Mouse (Mus musculus) left cerebral cortex, postnatal 14 days (tissue): Measurements from ENCODE around the gene Zscan26. TPM values are rescaled to one million over a fixed set of nuclear protein-coding genes. Genes with fewer than 3 reads are reported as not detected.

Source experiments
- DNase-seq, 2 experiments: peaks; one replicate each; pipeline ENCODE4 v3.0.0; 2021 to 2022; ENCODE audit warnings: low spot score in 2 of 2, mixed read lengths in 1 of 2
- intact Hi-C: fragments of 180-260 bp; cut with DNase I; formaldehyde crosslinking; loops from one replicate; pipeline ENCODE4 v1.15.1; 2025
- total RNA-seq, 2 experiments: library from RNA; stranded (reverse); gene quantifications; 2 replicates each; pipeline ENCODE4 v1.2.3; 2021

Gene Zscan26
- total RNA-seq, 2 experiments from 2014 or later = 33.9 to 39.7 TPM

DNA sequence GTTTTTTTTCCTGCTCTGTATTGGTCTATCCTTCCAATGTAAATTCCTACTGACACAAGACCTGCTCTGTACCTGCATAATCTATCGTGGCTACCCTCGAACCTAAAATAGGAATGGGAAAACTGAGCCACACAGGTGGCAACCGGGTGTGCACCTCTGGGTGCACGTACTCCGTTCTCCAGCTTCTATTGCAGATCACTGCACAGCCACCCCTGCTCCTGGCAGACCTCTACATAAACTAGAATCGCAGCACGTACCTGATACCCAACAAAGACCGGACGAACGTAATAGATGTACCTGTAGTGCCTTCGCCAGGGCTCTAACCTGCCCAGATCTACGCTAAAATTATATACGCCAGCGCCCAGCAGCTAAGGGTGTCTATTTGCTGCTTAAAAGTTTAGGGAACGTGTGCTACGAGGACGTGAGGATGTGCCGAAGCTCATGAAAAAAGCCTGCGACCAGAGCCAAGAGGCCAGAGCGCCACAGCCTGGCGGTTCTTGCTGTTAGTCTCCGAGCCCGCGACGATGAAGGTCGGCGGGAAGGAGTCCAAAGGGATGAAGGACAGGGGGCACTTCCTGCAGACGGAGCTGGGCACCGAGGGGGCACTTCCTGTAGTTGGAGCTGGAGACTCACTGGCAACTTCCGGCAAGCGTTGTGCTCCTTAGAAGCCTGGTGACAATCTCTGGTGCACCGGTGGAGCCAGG, 12.9 kb downstream of the Zscan26 start, which contains the start of gene Pgbd1:
Pgbd1 (minus strand) TSS at position 556 of the 704 bp plus-strand sequence.
- intact Hi-C loops = no loop called here
- peak; percentile 70 to 80 for DNase-seq

DNA sequence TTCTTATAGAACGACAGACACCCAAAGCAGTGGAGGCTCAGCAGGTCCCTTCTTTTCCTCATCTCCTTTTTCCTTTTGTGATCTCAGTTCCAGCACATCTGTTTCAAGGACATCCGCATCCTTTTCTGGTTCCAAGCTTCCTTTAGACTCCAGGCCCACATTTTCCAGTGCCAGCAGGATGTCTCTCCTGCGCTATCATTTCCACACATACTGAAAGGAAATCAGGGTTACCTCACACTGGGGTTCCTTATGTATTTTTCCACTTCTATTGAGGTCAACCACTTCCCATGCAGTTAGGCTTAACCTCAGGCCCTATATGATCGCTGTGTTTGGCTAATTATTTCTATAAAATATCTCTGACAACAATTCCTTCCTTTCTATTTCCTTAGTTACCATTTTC, 18.1 kb downstream of the Zscan26 start:
- intact Hi-C loops = no loop called here
- DNase-seq = no peak

DNA sequence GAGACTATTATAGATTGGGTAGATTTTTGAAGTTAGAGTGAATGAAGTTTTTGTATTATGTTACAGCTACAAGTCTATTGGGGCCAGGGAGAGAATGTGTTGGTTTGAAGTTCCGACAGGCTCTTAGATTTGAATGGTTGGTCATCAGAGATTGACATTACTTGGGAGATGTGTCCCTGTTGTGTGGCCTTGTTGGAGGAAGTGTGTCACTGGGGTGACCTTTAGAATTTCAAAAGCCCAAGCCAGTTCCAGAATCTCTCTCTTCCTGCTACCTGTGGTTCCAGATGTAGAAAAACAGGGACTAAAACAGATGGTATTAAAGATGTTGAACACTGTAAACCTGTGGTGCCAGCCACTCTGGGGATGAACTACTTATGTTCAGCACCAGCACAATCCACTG, 25.9 kb downstream of the Zscan26 start:
- intact Hi-C loops = no loop called here
- DNase-seq = no peak

DNA sequence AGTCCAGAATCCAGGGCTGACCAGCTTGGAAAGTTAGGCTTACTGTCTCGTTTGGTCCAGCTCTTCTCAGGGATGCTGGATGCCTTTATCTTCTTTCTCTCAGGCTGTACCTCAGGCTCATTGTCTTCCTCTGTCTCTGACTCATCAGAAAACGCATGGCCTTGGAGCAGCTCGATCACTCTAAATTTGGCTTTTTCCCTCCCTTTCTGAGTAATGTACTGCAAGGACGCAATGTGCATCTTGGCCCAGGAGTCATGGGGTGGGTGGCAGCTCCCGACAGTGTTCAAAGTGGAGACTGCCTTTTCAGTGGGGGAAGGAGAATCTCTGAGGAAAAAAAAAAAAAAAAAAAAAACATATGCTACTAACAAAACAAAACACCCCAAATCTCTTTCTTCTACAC, 30.2 kb downstream of the Zscan26 start:
- no peak for DNase-seq
- intact Hi-C loops = no loop called here

DNA sequence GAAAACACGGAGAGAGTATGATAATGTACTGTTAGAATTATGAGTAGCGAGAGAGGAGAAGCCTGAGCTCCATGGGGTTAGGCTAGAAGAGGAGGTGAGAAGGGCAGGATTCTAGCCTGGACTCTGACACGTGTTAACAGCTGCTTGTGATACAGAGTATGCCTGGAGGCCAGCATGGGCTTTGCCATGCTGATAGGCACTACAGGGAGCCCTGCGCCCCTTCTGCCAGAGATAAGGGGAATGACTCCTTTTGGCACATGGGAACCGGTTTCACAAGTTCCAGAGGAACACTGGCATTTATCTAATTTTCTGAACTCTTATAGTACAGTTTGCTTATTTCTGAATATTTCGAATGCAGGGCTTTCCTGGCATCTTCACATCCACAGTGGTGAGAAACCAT, 34.7 kb downstream of the Zscan26 start:
- intact Hi-C loops = no loop called here
- no peak for DNase-seq

DNA sequence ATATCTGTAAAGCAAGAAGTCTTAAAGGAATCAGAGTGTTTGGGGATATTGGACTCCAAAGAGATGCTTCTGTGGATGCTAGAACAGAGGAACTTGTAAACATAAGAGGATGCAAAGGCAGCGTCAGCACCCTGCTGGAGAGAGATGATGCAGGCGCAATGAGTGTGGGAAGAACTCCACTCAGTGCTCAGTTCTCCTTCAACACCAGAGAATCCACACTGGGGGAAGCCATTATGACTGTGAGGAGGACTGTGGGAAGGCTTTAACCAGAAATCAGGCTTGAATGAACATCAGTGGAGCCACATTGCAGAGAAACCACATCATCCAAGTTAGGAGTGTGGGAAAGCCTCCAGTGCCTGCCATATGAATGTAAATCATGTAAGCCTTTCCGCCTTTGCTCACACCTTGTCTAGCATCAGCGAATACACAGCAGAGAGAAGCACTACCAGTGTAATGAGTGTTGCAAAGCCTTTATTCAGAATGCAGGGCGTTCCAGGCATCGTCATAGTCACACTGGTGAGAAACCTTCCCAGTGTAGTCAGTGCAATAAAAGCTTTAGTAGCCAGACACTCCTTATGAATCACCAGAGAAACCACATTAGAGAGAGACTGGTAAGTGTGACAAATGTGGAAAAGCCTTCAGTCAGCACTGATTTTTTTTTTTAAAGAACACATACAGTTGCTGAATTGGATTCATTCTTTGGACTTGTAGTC, 36.1 kb downstream of the Zscan26 start:
- intact Hi-C loops = no loop called here
- no peak for DNase-seq

DNA sequence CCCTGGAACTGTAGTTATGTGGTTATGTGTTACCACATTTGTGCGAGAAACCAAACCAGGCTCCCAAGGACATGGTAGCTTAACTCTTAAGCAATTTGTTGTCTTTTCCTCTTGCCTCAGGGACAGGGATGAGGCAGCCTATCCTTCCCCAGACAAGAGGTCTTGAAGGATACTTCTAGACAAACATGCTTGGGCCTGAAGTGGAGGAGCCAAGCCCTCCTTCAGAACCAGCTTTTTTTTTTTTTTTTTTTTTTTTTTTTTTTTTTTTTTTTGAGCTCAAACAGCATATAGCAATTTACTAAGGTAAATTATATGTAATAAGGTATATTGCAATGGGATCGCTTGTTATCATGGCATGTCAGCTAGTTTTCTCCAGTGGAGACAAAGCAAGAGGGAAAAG, 37.8 kb downstream of the Zscan26 start:
- intact Hi-C loops = no loop called here
- DNase-seq = no peak

DNA sequence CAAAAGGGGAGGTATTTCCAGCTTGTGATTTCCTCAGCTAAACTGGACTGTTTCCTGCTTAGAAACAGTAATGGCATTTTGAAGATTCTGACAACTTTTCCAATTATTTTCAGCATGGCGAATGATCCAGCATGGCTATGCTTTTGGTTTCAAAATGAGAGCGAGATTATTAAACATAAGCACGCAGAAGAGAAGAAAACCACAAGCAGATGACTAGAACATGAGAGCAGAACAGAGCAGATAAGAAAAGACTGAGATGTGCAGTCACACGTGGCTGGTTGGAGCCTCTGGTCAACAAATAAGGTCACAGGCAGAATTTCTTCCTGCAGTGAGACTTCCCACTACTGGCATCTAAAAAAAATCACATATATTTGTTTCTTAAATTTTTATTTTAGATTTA, 38.3 kb downstream of the Zscan26 start:
- DNase-seq = no peak
- intact Hi-C loops = no loop called here

DNA sequence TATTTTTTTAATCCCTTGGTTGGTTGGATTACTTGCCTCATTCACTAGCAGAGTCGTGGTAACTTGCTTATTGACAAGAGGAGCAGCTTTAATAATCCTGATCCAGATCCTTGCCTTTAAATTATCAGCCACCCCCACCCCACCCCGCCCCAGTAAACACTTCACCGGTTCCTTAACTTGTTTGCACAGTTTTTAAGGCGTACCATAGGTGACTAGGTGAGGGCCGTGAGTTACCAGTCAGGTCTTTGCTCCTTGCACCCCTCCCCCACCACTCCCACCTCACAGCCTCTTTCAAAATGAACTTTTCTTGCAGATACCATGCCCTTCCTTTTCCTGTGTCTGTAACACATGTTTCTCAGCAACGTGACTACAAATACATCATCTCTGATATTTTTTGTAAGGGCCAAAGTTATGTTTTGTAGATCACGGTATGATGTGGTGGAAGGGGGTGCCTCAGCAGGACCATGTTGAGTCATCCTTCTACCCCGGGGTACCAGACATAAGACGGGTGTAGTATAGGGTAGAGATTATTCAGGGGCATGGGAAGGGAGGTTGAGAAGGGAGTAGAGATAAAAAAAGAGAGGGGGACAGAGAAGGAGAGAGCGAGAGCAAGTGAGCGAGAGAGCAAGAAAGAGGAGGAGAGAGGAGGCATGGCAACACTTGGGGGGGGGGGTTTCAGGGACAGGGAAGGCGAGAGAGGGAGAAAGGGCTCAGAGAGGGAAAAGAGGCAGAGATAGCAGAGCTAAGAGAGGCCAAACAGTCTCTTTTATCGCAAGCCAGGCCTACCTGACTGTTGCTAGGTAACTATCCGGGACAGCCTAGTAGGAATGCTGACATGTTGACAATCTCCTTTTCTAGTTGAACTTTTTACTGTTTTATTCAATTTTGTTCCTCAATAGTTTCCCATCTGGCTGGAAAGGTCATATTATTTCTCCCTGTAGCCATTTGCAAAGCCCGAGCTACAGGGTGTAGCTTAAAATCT, 39.0 kb downstream of the Zscan26 start:
- intact Hi-C loops = no loop called here
- no peak for DNase-seq

DNA sequence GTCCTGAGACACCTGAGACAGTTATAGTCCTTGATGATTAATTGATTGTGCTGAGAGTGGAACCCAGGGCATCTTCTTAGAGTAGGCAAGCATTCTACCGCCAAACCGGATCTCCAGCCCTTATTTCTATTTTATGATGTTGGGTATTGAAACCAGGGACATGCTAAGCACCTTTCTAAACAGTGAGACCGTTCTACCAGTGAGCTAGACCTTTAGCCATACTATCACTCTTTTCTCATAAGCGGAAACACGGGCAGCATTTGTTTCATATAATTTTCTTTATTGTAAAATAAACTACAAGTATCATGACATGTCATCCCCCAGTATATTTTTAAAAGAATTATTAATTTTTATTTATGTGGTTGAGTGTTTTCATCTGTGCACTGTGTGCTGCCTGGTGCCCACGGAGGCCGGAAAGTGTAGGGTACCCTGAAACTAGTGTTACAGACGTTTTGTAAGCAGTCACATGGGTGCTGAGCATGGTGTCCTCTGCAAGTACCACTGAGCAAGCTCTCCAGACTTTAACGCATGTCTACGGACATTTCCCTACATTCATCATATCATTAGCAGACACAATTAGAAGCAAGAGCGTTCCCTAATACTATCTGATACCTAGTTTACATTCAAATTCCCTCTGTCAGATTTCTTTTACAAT, 44.6 kb downstream of the Zscan26 start:
- intact Hi-C loops = no loop called here
- DNase-seq = no peak

DNA sequence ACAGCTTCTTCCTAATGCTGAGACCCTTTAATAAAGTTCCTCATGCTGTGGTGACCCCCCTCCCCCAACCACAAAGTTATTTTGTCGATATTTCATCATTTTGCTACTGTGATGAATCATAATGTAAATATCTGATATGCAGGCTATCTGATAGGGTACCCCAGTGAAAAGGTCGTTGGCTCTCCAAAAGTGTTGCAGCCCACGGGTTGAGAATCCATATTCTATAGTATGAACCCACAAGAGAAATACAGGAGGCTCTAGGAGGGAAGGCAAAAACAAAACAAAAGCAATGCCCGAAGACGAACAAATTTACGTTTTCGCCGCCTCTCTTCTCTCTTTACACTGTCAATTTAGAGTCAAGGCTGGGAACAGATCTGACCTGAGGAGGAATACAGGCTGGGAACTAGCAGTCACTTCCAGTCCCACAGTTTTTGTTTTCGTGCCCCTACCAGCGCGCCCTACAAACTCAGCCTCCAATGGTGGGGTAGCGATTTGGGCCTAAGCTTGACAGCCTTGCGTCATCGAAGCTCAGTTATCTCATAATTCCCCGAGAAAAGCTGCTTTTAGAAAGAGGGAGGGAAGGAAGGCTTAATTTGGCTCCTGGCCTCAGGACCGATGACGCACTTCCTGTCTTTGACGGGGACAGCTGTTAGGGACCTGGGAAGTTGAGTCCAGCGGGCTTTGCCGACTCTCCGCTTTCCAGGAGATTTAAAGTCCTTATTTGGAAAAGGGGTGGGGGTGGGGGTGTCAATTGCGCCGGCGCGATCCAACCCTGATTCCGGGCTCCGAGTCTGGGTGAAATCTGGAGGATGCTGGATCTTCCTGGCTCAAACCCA, 45.3 kb downstream of the Zscan26 start:
- peak; percentile 87 to 93 for DNase-seq
- intact Hi-C loops = no loop called here

DNA sequence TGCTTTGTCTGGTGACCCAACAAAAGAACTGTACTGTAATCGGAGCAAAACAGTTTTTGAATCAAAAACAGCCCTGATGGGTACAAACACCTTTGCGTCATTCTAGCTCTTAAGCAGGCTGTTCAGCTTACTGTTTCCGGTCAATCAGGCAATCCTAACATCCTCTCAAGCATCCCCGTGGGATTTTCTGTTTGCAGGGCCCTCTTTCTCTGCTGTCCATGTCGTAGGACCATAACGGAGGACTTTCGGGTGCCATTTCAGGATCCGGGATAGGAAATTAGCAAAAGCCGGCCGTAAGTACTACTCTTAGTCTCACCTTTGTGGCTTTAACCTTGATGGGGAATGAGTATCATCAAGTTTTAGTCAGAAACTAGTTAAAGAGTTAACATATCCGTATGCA, 46.2 kb downstream of the Zscan26 start:
- intact Hi-C loops = no loop called here
- DNase-seq = no peak

DNA sequence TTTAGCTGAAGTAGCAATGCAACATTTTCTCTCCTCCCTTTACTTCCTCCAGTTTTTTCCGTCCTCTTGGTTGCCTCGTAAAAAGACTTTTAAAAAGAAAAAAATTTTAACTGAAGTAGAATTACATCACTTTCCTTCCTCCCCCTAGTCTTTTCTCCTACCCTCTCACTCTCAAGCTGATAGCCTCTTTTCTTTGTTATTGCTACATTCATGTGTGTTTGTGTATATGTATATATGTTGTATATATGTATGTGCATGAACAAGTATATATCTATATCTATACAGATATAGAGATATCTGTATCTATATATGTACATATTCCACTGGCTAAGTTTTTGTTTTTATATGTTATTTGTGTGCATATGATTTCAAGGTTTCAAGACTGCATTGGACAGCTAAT, 50.7 kb downstream of the Zscan26 start:
- intact Hi-C loops = loop anchor here (1.0 to 5.0 kb wide), 2 partner anchors 41 to 49 kb away; partner anchors contain the start of genes Zscan12 and Zscan26
- no peak for DNase-seq

DNA sequence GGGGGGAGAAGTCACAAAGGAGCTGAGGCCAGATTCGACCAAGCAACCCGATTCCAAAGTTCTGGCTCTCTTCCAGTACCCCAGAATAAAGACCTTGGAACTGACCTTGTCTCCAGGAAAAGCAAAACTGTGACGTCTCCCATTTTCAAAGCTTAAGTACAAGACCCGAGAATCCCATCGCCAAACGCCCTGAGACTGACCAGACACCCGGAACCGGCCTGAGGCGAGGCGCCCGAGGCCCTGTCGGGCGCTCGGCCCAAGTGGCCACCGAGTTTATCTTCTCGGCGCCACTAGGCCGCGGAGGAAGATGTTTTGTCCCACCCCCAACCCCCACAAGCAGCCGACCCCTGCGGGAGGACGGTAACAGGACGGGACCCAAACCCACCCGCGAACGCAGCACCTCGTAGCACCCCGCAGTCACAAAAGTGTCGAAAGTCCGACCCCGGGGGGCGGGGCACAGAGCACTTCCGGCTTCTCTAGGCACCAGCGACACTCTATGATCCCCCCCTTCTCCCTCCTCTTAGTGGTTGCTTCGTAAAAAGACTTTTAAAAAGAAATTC, 51.2 kb downstream of the Zscan26 start, which contains the start of gene Zkscan3:
Zkscan3 (minus strand) TSS at position 469 of the 560 bp plus-strand sequence.
- intact Hi-C loops = loop anchor here (1.0 to 5.0 kb wide), 2 partner anchors 40 to 50 kb away; partner anchors contain the start of genes Zscan12 and Zscan26
- peak; percentile 82 to 85 for DNase-seq

DNA sequence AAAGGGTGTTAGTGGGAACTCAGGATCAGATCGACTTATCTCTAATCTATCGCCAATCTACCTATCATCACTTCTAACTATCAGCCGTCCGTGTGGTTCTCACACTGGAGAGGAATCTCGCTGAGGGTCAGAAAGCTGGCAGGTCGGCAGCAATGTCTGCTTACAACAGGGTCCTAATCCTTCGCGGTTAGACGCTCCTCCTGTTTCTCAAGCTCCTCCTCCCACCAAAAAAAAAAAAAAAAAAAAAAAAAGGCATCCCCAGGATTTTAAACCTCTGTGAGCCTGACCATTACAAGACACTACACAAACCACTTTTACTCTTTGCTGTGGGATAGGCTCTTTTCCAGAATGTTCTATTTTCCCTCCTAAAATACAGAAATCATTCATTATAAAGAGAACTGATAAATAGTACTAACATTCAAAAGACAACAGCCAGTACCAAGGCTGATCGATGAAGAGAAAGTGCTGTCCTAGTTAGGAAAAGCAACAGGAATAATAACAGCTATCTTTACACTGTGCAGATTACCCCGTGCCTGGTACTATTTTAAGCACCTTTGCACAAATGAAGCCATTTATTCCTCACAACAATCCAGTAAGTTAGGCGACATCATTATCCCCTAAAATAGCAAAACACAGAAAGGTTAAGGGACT, 51.8 kb downstream of the Zscan26 start:
- DNase-seq = no peak
- intact Hi-C loops = loop anchor here (1.0 to 5.0 kb wide), 2 partner anchors 39 to 51 kb away; partner anchors contain the start of genes Zscan12 and Zscan26

DNA sequence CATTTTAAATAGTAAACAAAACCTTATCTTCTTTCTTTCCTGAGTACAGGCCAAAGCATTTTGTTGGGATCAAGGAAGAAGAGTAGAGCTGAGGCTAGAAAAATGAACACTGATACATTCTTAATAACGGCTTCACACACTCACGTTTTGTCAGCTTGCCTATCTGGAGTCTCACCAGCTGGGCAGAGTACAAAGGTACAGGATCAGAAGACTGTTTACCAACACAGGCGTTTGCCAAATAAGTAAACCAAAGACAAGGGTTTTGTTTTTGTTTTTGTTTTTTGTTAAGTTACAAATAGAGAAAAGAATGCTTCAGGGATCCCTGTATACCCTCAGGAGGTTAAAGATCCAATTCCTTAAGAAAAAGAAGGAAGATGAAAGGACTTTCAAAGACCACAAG, 52.4 kb downstream of the Zscan26 start:
- DNase-seq = no peak
- intact Hi-C loops = loop anchor here (5.0 kb wide), 1 partner anchor 51 kb away; the partner anchor contains the start of gene Zscan26

DNA sequence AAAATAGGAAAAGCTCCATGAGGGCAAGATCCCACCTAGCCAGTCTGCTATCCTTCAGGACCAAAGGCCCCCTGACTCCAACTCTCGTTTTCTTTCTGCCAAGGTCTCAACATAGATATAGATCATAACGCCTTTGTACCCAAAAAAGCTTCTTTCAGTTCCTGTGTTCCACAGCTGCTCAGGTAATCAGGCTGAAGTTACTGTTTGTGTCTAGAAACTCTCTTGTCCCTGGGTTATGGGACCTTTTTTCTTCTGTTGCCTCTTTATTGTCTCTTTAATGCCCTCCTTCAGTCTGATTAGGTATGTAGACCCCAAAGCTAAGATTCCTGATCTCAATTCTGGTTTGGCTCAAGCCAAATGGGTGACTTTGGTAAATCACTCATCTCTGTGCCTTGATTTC, 56.0 kb downstream of the Zscan26 start:
- DNase-seq = no peak
- intact Hi-C loops = no loop called here
